Mouse (Mus musculus): Measurements from ENCODE around the gene Allc. TPM values are rescaled to one million over a fixed set of nuclear protein-coding genes. Genes with fewer than 3 reads are reported as not detected.

Gene Allc
- polyA plus RNA-seq, 1 experiment from 2014 or later, result not detected

DNA sequence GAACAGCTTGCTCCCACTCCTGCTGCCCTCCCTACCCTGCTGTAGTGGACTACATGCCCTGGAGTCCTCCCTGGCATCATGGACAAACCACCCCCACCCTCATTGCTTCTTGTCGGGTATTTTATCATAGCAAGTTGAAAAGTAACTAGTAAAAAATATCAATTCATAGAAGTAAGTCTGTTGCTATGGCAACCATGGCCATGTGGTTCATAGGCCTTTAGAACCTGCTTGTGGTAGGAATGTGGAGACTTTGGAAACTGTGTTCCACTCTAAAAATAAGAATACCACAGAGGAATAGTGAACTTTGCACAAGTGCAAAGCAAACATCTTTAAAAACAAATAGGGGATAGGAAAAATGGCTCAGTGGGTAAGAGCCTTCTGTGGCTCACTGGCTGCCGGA is 10.1 kb downstream of the Allc start:
- DNase-seq (ENCODE audit: low spot score), result no peak
- H3K27me3 ChIP-seq (ENCODE audit: insufficient read depth, low read length), result no peaks in the 10 kb centered on the region
- no peak overlapping the region for H3K4me2 ChIP-seq (ENCODE audit: low read length)
- no peak for ATAC-seq (replicated peaks; ENCODE audit: low FRiP score, low read depth)
- 80% methylated on average over 2 of the region's 2 CpGs for WGBS
- no peak overlapping the region for H3K9ac ChIP-seq (ENCODE audit: low read depth, low read length)
- no peak for TF ChIP-seq CTCF (IDR thresholded peaks at IDR 0.05; ENCODE audit: low read depth)
- no peaks in the 10 kb centered on the region for H3K4me1 ChIP-seq (replicated peaks; ENCODE audit: insufficient read depth, low read length)
- H3K36me3 ChIP-seq (ENCODE audit: insufficient read depth, low read length), result no peaks in the 10 kb centered on the region
- no peak overlapping the region for H3K4me3 ChIP-seq (replicated peaks; ENCODE audit: low read depth, low read length)
- no peaks in the 10 kb centered on the region for H3K9me3 ChIP-seq (replicated peaks; ENCODE audit: low read length)
- H3K27ac ChIP-seq, result no peak overlapping the region

DNA sequence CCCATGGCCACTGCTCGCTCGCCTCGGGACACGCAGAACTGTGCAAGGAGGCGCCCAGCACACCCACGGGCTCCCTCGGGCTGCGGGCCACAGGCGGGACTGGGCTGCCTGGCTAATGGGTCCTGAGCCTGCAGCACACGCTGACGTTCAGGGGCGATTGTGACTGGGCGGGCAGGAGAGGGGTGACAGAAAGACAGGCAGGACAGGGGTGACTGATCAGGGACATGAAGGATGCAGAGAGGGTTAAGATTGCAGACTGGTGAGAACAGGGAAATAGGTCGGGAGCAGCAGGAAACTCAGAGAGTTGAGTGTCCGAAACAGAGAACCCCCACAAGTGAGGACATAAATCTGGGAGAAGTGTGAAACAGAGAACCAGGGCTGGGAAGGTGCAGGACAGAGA is 30.0 kb downstream of the Allc start, which contains the start of gene Dcdc2c:
Gene Dcdc2c (minus strand): TSS at position 101 of the 400 bp plus-strand sequence.
- Histone ChIP-seq H3K36me3 (ENCODE audit: insufficient read depth, low read length) (no peaks in the 10 kb centered on the region), H3K9ac (ENCODE audit: low read depth, low read length) (no peak within 1 kb of the TSS), H3K9me3 (replicated peaks; ENCODE audit: low read length) (no peaks in the 10 kb centered on the region), H3K4me3 (replicated peaks; ENCODE audit: low read depth, low read length) (no peak within 1 kb of the TSS), H3K4me1 (replicated peaks; ENCODE audit: insufficient read depth, low read length) (no peaks in the 10 kb centered on the region), H3K4me2 (ENCODE audit: low read length) (peak within 1 kb of the TSS; percentile 16; the same call in 1 of the 2 replicates), H3K27me3 (ENCODE audit: insufficient read depth, low read length) (no peaks in the 10 kb centered on the region), H3K27ac (no peak within 1 kb of the TSS)
- no peak for TF ChIP-seq CTCF (IDR thresholded peaks at IDR 0.05; ENCODE audit: low read depth)
- WGBS, result 62% methylated on average over 15 of the region's 15 CpGs
- ATAC-seq (replicated peaks; ENCODE audit: low FRiP score, low read depth), result 0 out of 2 replicates have a peak, but pooled peaks have one; percentile 25
- no peak for DNase-seq (ENCODE audit: low spot score)

DNA sequence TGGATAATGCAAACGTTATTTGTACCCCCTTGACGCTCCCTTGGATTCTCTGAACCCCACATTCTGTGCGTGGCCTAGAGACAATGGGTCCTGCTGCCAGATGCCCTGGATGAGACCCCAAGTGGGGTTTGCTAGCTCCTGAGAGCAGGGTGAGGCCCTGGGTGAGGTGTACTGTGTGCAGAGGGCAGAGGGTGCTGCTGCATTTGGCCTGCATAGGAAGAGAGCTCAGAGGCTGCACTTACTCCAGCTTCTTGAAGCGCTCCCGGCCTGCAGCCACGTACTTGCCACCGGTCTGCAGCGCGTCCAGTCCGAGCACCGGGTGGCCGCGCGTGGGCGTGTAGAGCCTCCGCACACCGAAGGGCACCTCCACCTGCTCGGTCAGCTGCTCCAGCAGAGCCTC is 30.5 kb downstream of the Allc start:
- no peak for DNase-seq (ENCODE audit: low spot score)
- no peak overlapping the region for H3K4me3 ChIP-seq (replicated peaks; ENCODE audit: low read depth, low read length)
- 51% methylated on average over 18 of the region's 18 CpGs for WGBS
- 0 out of 2 replicates have a peak, but pooled peaks have one; percentile 33 for ATAC-seq (replicated peaks; ENCODE audit: low FRiP score, low read depth)
- H3K36me3 ChIP-seq (ENCODE audit: insufficient read depth, low read length), result no peaks in the 10 kb centered on the region
- H3K27me3 ChIP-seq (ENCODE audit: insufficient read depth, low read length), result no peaks in the 10 kb centered on the region
- H3K9ac ChIP-seq (ENCODE audit: low read depth, low read length), result no peak overlapping the region
- peak overlapping the region; percentile 16; the same call in 1 of the 2 replicates for H3K4me2 ChIP-seq (ENCODE audit: low read length)
- H3K9me3 ChIP-seq (replicated peaks; ENCODE audit: low read length), result no peaks in the 10 kb centered on the region
- H3K4me1 ChIP-seq (replicated peaks; ENCODE audit: insufficient read depth, low read length), result no peaks in the 10 kb centered on the region
- TF ChIP-seq CTCF (IDR thresholded peaks at IDR 0.05; ENCODE audit: low read depth), result no peak
- H3K27ac ChIP-seq, result no peak overlapping the region

DNA sequence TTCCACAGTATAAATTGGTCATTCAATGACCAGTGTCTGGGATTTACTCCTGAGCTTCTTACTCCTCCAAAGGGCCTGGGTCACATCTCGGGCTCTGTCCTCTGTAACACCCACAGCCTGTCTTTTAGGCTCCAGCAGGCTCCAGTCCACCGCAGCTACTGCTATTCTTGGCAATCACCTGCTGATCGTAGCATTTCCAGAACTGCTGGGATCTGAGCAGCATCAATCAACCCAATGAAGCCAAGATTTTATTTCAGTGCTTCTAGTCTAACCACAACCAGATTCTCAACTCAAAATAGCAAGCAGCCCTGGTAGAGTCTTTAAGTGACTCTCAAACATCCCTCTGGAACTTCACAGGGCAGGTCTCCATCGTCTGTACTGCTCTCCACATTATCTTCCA is 33.4 kb downstream of the Allc start:
- WGBS, result 44% methylated on average over 4 of the region's 4 CpGs
- no peaks in the 10 kb centered on the region for H3K27me3 ChIP-seq (ENCODE audit: insufficient read depth, low read length)
- DNase-seq (ENCODE audit: low spot score) (peak; percentile 6), ATAC-seq (replicated peaks; ENCODE audit: low FRiP score, low read depth) (no peak)
- no peak overlapping the region for H3K4me3 ChIP-seq (replicated peaks; ENCODE audit: low read depth, low read length)
- H3K27ac ChIP-seq, result no peak overlapping the region
- TF ChIP-seq CTCF (IDR thresholded peaks at IDR 0.05; ENCODE audit: low read depth), result no peak
- no peak overlapping the region for H3K4me2 ChIP-seq (ENCODE audit: low read length)
- H3K9me3 ChIP-seq (replicated peaks; ENCODE audit: low read length), result no peaks in the 10 kb centered on the region
- no peaks in the 10 kb centered on the region for H3K4me1 ChIP-seq (replicated peaks; ENCODE audit: insufficient read depth, low read length)
- no peaks in the 10 kb centered on the region for H3K36me3 ChIP-seq (ENCODE audit: insufficient read depth, low read length)
- H3K9ac ChIP-seq (ENCODE audit: low read depth, low read length), result no peak overlapping the region

DNA sequence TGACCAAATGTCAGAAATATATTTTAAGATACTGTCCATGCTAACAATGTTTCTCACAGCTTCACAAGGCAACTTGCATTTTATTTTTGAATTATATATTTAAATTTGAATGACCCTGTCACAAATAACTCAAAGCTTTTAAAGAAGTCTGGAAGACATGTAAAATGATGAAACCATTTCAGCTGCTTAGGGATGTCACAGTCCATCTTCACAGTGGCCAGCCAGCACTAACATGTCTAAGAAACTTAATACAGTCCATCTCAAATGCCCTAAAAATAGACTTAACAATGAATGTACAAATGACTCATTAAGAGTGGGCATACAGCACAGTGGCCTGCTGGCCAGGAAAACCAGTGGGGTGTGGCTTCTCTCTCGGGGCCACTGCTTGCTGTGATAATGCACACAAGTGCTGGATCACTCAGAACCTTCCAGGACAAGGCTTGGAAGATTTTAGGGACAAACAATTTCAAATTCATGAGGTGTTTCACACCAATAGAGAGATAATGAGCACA is 68.0 kb downstream of the Allc start:
- Histone ChIP-seq H3K9ac (ENCODE audit: low read depth, low read length) (no peak overlapping the region), H3K27me3 (ENCODE audit: insufficient read depth, low read length) (no peaks in the 10 kb centered on the region), H3K4me2 (ENCODE audit: low read length) (no peak overlapping the region), H3K4me3 (replicated peaks; ENCODE audit: low read depth, low read length) (no peak overlapping the region), H3K27ac (no peak overlapping the region), H3K36me3 (ENCODE audit: insufficient read depth, low read length) (no peaks in the 10 kb centered on the region), H3K4me1 (replicated peaks; ENCODE audit: insufficient read depth, low read length) (no peaks in the 10 kb centered on the region), H3K9me3 (replicated peaks; ENCODE audit: low read length) (no peaks in the 10 kb centered on the region)
- ATAC-seq (replicated peaks; ENCODE audit: low FRiP score, low read depth) (no peak), DNase-seq (ENCODE audit: low spot score) (no peak)
- TF ChIP-seq CTCF (IDR thresholded peaks at IDR 0.05; ENCODE audit: low read depth), result no peak
- WGBS, result 55% methylated on average over 1 of the region's 1 CpGs

DNA sequence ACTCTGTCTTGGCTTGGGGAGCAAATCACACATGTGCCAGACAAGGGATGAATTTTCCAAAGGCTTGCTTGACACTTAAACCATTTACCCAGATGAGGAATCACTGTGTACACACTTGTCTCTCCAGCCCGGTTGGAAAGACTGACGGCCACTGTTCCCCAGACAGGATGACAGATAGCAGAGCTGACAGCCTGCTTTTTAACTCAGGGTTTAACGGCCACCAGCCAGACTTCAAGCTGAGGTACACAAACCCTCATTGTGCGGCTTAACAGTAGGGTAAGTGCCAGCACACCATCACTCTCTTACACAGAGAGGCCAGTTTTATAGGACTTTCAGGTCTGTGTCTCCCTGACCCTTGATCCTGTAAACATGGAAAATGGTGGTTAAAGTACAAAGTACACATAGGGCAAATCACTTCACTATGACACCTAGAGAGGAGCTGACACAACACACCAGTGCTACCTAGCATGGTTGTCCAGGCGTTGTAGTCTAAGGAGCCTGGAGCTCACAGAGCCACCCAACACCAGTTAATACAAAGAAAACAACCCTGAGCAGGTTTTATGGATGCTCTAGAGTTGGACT is 72.5 kb downstream of the Allc start:
- no peak for DNase-seq (ENCODE audit: low spot score)
- WGBS, result 29% methylated on average over 5 of the region's 5 CpGs
- no peaks in the 10 kb centered on the region for H3K4me1 ChIP-seq (replicated peaks; ENCODE audit: insufficient read depth, low read length)

More for the DNA sequence above, 72.5 kb downstream of the Allc start:
- ATAC-seq (replicated peaks; ENCODE audit: low FRiP score, low read depth), result no peak
- Histone ChIP-seq H3K9me3 (replicated peaks; ENCODE audit: low read length) (no peaks in the 10 kb centered on the region), H3K27ac (no peak overlapping the region), H3K27me3 (ENCODE audit: insufficient read depth, low read length) (no peaks in the 10 kb centered on the region), H3K4me3 (replicated peaks; ENCODE audit: low read depth, low read length) (no peak overlapping the region), H3K36me3 (ENCODE audit: insufficient read depth, low read length) (no peaks in the 10 kb centered on the region), H3K9ac (ENCODE audit: low read depth, low read length) (no peak overlapping the region), H3K4me2 (ENCODE audit: low read length) (no peak overlapping the region)
- TF ChIP-seq CTCF (IDR thresholded peaks at IDR 0.05; ENCODE audit: low read depth), result no peak

Other genes starting within 250 kb of the Allc start
- gene Dcdc2c, start 30.1 kb downstream of the Allc start, polyA plus RNA-seq (2015; fragmentation: Nextera tagmentation; extraction: Ambion mirVana), result not detected in 2 replicates
- 2.2 TPM in 2 replicates for gene Colec11, start 40.9 kb upstream of the Allc start, polyA plus RNA-seq (2015; fragmentation: Nextera tagmentation; extraction: Ambion mirVana)
- gene Rps7, start 53.4 kb upstream of the Allc start, polyA plus RNA-seq (2015; fragmentation: Nextera tagmentation; extraction: Ambion mirVana), result 949 and 1,081 TPM in 2 replicates
- 23.7 and 24.8 TPM in 2 replicates for gene Rnaseh1, start 67.1 kb upstream of the Allc start, polyA plus RNA-seq (2015; fragmentation: Nextera tagmentation; extraction: Ambion mirVana)
- gene Adi1, start 92.7 kb upstream of the Allc start, polyA plus RNA-seq (2015; fragmentation: Nextera tagmentation; extraction: Ambion mirVana), result 91.7 and 98.1 TPM in 2 replicates
- gene Trappc12, start 167.9 kb upstream of the Allc start, polyA plus RNA-seq (2015; fragmentation: Nextera tagmentation; extraction: Ambion mirVana), result 29.5 TPM in 2 replicates
- 34.8 and 35.3 TPM in 2 replicates for gene Eipr1, start 169.3 kb upstream of the Allc start, polyA plus RNA-seq (2015; fragmentation: Nextera tagmentation; extraction: Ambion mirVana)

Measured in kidney, postnatal 0 days (tissue).